Mouse (Mus musculus) embryonic fibroblast, embryonic 13.5 days (primary cell): ENCODE results near the gene Iqsec1.

Source experiments
- CTCF ChIP-seq: IDR thresholded peaks from 2 replicates; pipeline ENCODE4 v1.5.1; 2011; ENCODE audit warnings: mild to moderate bottlenecking, control low read depth, low read length, moderate library complexity, borderline replicate concordance; ENCODE audit not compliant: insufficient read depth
- POLR2A ChIP-seq: IDR thresholded peaks from 2 replicates; pipeline ENCODE4 v1.6.1; 2011; ENCODE audit warnings: low read depth, mild to moderate bottlenecking, control low read depth, low read length, moderate library complexity

- TF ChIP-seq CTCF (no peak), POLR2A (no peak)
These were observed 328.0 kb downstream of the Iqsec1 start for GRCm38 (mm10) chr6:90660398-90661028.
